Mouse (Mus musculus): Measurements from ENCODE around the gene Usp22.

DNA sequence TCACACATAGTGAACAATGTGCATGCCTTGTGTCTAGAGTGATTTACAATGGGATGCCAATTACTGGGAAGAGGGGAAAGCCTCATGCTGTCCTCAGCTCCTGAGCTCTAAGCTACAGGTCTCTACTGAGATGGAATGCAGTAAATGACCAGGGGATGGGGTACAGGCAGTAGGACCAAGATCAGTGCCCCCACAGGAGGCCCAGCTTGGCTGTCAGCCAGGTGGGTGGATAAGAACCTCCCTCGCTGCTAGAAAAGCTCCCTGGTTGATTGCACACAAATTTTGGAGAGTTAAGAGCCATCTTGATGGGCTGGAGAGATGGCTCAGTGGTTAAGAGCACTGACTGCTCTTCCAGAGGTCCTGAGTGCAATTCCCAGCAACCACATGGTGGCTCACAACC, 63.9 kb downstream of the Usp22 start:
- TF ChIP-seq POLR2A (IDR thresholded peaks at IDR 0.05; ENCODE audit: borderline replicate concordance, low read depth, low read length) (no peak), CTCF (IDR thresholded peaks at IDR 0.05; ENCODE audit: low read depth, low read length) (no peak)

Data from bone marrow macrophage, adult 2 months (primary cell).